Mouse (Mus musculus) heart, embryonic 12.5 days (tissue): ENCODE data around the gene Nckap1l. TPM values are rescaled to one million over a fixed set of nuclear protein-coding genes. Genes with fewer than 3 reads are reported as not detected.

Experiments
- ATAC-seq: fragments of 200-750 bp; cut with Nextera tagmentation; 2 replicates; pipeline ENCODE4 v1.8.0; 2017; ENCODE audit warnings: moderate TSS enrichment, moderate library complexity; ENCODE audit not compliant: insufficient number of reproducible peaks, low FRiP score
- H3K27ac ChIP-seq: fragments of 300-500 bp; sonication (generic); 2 replicates; pipeline ENCODE4 v1.5.1; 2016; ENCODE audit warnings: mild to moderate bottlenecking, moderate library complexity; ENCODE audit not compliant: poor library complexity, severe bottlenecking
- H3K27me3 ChIP-seq: fragments of 300-500 bp; sonication (generic); replicated peaks from 2 replicates; pipeline ENCODE4 v1.6.1; 2016; ENCODE audit warnings: mild to moderate bottlenecking, moderate library complexity
- H3K36me3 ChIP-seq: fragments of 300-500 bp; sonication (generic); 2 replicates; pipeline ENCODE4 v1.6.1; 2016; ENCODE audit warnings: mild to moderate bottlenecking, moderate library complexity
- H3K4me1 ChIP-seq: fragments of 300-500 bp; sonication (generic); replicated peaks from 2 replicates; pipeline ENCODE4 v1.6.1; 2016; ENCODE audit warnings: mild to moderate bottlenecking
- H3K4me2 ChIP-seq: fragments of 300-500 bp; sonication (generic); 2 replicates; pipeline ENCODE4 v1.6.1; 2016; ENCODE audit warnings: mild to moderate bottlenecking, moderate library complexity
- H3K4me3 ChIP-seq: fragments of 300-500 bp; sonication (generic); 2 replicates; pipeline ENCODE4 v1.5.1; 2016; ENCODE audit warnings: mild to moderate bottlenecking
- H3K9ac ChIP-seq: fragments of 300-500 bp; sonication (generic); 2 replicates; pipeline ENCODE4 v1.6.1; 2016; ENCODE audit warnings: mild to moderate bottlenecking, moderate library complexity
- H3K9me3 ChIP-seq: fragments of 300-500 bp; sonication (generic); replicated peaks from 2 replicates; pipeline ENCODE4 v1.6.1; 2016; ENCODE audit warnings: mild to moderate bottlenecking, moderate library complexity
- WGBS: fragments of 180-500 bp; shearing (Covaris S2); methylation state at CpG from one replicate; pipeline ENCODE4 v1.1.7; 2016; 5-methylcytosine and 5-hydroxymethylcytosine counted together
- polyA plus RNA-seq: library from polyadenylated mRNA; unstranded; fragments of >200 nt; fragmentation: Nextera tagmentation; extraction: Ambion mirVana; gene quantifications from 2 replicates; pipeline ENCODE4 v1.2.1, GENCODE M21; 2016

Gene Nckap1l
- polyA plus RNA-seq, 1 experiment from 2014 or later: 1.9 TPM

GRCm38 (mm10) chr15:103539259-103539658, 85.7 kb downstream of the Nckap1l start:
- 63% methylated on average over 2 of the region's 2 CpGs for WGBS
- H3K4me1 ChIP-seq: peaks cover 16% of the 10 kb centered on the region
- no peak overlapping the region for H3K4me3 ChIP-seq
- no peak for ATAC-seq
- H3K27ac ChIP-seq: no peak overlapping the region
- no peak overlapping the region for H3K9ac ChIP-seq
- H3K36me3 ChIP-seq: no peaks in the 10 kb centered on the region
- peaks cover 28% of the 10 kb centered on the region for H3K27me3 ChIP-seq
- no peak overlapping the region for H3K4me2 ChIP-seq
- H3K9me3 ChIP-seq: no peaks in the 10 kb centered on the region

GRCm38 (mm10) chr15:103540646-103541045, 87.1 kb downstream of the Nckap1l start:
- no peaks in the 10 kb centered on the region for H3K36me3 ChIP-seq

DNA sequence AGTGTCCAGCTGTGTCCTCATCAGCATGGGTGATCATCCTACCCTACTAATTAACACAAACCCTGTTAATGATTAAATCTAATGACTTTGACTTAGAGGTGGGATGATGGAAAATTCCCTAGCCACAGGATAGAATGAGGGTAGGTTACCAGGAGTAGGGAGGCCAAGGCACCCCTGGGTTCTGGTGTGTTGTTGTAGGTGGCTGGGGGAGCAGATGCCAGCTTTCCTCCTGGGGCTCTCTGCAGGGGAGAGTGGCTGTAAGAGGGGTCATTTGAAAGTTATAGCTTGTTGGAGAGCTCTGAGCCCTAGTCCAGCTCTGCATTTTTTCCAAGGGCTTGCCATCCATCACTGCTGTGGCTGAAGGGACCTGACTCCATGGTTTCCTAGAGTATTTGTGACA, 88.9 kb downstream of the Nckap1l start:
- Histone ChIP-seq H3K27me3 (peaks cover 24% of the 10 kb centered on the region), H3K4me1 (0 out of 2 replicates have a peak, but pooled peaks cover 3% of the 10 kb centered on the region), H3K4me3 (no peak overlapping the region), H3K4me2 (no peak overlapping the region), H3K27ac (no peak overlapping the region), H3K36me3 (no peaks in the 10 kb centered on the region), H3K9ac (no peak overlapping the region), H3K9me3 (no peaks in the 10 kb centered on the region)
- ATAC-seq: no peak

More at GRCm38 (mm10) chr15:103540646-103541045, 87.1 kb downstream of the Nckap1l start:
- no peaks in the 10 kb centered on the region for H3K9me3 ChIP-seq
- no peak overlapping the region for H3K27ac ChIP-seq
- no peak overlapping the region for H3K4me3 ChIP-seq
- H3K4me2 ChIP-seq: no peak overlapping the region
- H3K9ac ChIP-seq: no peak overlapping the region
- 50% methylated on average over 1 of the region's 1 CpGs for WGBS
- peaks cover 11% of the 10 kb centered on the region for H3K4me1 ChIP-seq
- H3K27me3 ChIP-seq: peaks cover 24% of the 10 kb centered on the region
- ATAC-seq: no peak

DNA sequence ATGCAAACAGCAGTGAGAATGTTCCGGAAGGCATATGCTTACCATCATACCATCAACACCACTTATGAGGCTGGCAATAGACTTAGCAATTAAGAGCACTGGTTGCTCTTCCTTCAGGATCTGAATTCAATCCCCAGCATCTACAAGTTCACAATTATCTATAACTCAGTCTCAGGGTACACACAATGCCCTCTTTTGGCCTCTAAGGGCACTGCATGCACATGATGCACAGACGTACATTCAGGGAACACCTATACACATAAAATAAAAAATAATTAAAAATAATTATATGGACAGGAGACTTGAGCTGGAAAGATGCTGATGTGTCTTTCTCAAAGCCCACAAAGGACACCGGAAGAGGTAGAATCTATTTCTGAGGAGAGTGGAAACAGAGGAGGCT, 94.4 kb downstream of the Nckap1l start:
- Histone ChIP-seq H3K4me3 (no peak overlapping the region), H3K9me3 (no peaks in the 10 kb centered on the region), H3K36me3 (no peaks in the 10 kb centered on the region), H3K4me1 (no peaks in the 10 kb centered on the region), H3K4me2 (no peak overlapping the region), H3K9ac (no peak overlapping the region), H3K27me3 (no peaks in the 10 kb centered on the region), H3K27ac (no peak overlapping the region)
- 73% methylated on average over 3 of the region's 3 CpGs for WGBS
- ATAC-seq: no peak

Other genes with a start within 250 kb of the Nckap1l start
- gene Cbx5, start 214.0 kb upstream of the Nckap1l start, polyA plus RNA-seq: 150 and 164 TPM in 2 replicates
- gene Hnrnpa1, start 213.4 kb upstream of the Nckap1l start, polyA plus RNA-seq: 554 and 557 TPM in 2 replicates
- 12.1 and 12.4 TPM in 2 replicates for gene Nfe2, start 195.4 kb upstream of the Nckap1l start, polyA plus RNA-seq
- gene Copz1, start 181.1 kb upstream of the Nckap1l start, polyA plus RNA-seq: 166 TPM in 2 replicates
- 0.17 and 0.29 TPM in 2 replicates for gene Gpr84, start 143.2 kb upstream of the Nckap1l start, polyA plus RNA-seq
- gene Zfp385a, start 113.7 kb upstream of the Nckap1l start, polyA plus RNA-seq: 9.2 and 10.3 TPM in 2 replicates
- gene Itga5, start 87.0 kb upstream of the Nckap1l start, polyA plus RNA-seq: 111 and 115 TPM in 2 replicates
- gene Gtsf1, start 23.3 kb upstream of the Nckap1l start, polyA plus RNA-seq: 59.5 and 62.3 TPM in 2 replicates
- gene Gtsf2, start 5.3 kb upstream of the Nckap1l start, polyA plus RNA-seq: not detected in 2 replicates
- gene Pde1b, start 49.2 kb downstream of the Nckap1l start, polyA plus RNA-seq: 3.7 and 4.0 TPM in 2 replicates
- gene Ppp1r1a, start 84.2 kb downstream of the Nckap1l start, polyA plus RNA-seq: 78.4 and 83.0 TPM in 2 replicates
- gene Glycam1, start 111.3 kb downstream of the Nckap1l start, polyA plus RNA-seq: not detected in 2 replicates